Comparison of ENCODE assay signal across 11 mouse cellular contexts in the genomic region with DNA sequence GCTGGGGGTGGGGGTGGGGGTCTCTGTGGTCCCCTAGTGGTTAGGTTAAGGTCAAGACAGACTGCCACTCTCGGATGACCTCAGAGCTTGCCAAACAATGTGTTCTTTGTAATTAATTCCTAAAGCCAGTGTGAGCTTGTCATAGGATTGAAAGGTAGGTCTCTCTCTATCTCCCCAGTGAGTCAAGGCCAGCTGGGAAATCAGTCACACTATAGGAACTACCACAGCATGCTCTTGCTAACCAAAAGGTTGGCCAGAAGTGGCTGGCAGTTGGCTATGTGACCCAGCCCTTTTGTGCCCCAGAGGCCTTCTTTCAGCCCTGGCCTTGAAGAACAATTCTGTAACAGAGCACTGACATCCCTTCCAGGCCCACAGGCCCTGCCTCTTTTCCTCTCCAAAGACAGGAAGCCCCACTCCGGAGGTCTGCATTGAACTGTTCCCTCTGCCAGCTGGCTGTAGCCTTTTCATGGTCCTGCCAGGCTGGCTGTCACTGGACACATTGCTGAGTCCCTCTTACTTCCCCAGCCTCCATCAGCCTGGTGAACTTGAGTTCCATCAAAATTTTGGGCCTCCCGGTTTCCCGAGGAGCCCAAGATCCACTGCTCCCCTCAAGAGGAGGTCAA.
DNase-seq lines count a peak whose midpoint lies in the region; TF ChIP-seq lines count a peak whose summit lies in the region.
"Had no signal": no experiment of that assay in that cellular context is flagged by ENCODE, and none has a peak within 500 bp of the region (broad histone marks: within the 10 kb centered on the region; RNA-seq: fewer than 3 reads in every experiment).

No protein-coding gene starts in this region.

- no peak overlapping the region for H3K4me3 ChIP-seq in cerebellum, adult 2 months (replicated peaks; ENCODE audit: insufficient read depth, low read depth, low read length)
- no peak overlapping the region for H3K4me3 ChIP-seq in heart, embryonic 10.5 days
- no peak overlapping the region for H3K4me3 ChIP-seq in embryonic facial prominence, embryonic 10.5 days
- H3K4me3 ChIP-seq: embryonic facial prominence, embryonic 13.5 days had no signal

- H3K4me1 ChIP-seq in cerebellum, adult 2 months (ENCODE audit: control insufficient read depth, insufficient read depth, low read length): peaks cover 61% of the 10 kb centered on the region
- peaks cover 38% of the 10 kb centered on the region for H3K4me1 ChIP-seq in heart, embryonic 10.5 days
- H3K4me1 ChIP-seq in embryonic facial prominence, embryonic 10.5 days: peaks cover 41% of the 10 kb centered on the region

- no peaks in the 10 kb centered on the region for H3K27me3 ChIP-seq in cerebellum, adult 2 months (ENCODE audit: control insufficient read depth, insufficient read depth, low read length)
- no peaks in the 10 kb centered on the region for H3K27me3 ChIP-seq in heart, embryonic 10.5 days (ENCODE audit: insufficient read depth, poor library complexity, severe bottlenecking)
- H3K27me3 ChIP-seq in embryonic facial prominence, embryonic 10.5 days (replicated peaks; ENCODE audit: low read depth, poor library complexity, severe bottlenecking): no peaks in the 10 kb centered on the region
- H3K27me3 ChIP-seq: embryonic facial prominence, embryonic 13.5 days had no signal

- H3K9me3 ChIP-seq in heart, embryonic 10.5 days: no peaks in the 10 kb centered on the region
- no peaks in the 10 kb centered on the region for H3K9me3 ChIP-seq in embryonic facial prominence, embryonic 10.5 days
- H3K9me3 ChIP-seq: embryonic facial prominence, embryonic 13.5 days had no signal

- H3K27ac ChIP-seq in cerebellum, adult 2 months (ENCODE audit: insufficient read depth, low read length): no peak overlapping the region; the same call in 1 of the 2 replicates
- 0 out of 2 replicates have a peak overlapping the region, but pooled peaks have one; percentile 32 for H3K27ac ChIP-seq in heart, embryonic 10.5 days
- H3K27ac ChIP-seq in embryonic facial prominence, embryonic 10.5 days (replicated peaks): peak overlapping the region; percentile 51
- H3K27ac ChIP-seq: embryonic facial prominence, embryonic 13.5 days had no signal

- peaks cover 6% of the 10 kb centered on the region; the same call in 1 of the 2 replicates for H3K36me3 ChIP-seq in heart, embryonic 10.5 days
- peaks cover 11% of the 10 kb centered on the region for H3K36me3 ChIP-seq in embryonic facial prominence, embryonic 10.5 days (replicated peaks)

- WGBS in cerebellum, adult 2 months: 35% methylated on average over 4 of the region's 4 CpGs
- WGBS in heart, embryonic 10.5 days: 79% methylated on average over 4 of the region's 4 CpGs
- WGBS in embryonic facial prominence, embryonic 10.5 days: 63% methylated on average over 4 of the region's 4 CpGs

- DNase-seq in cerebellum, adult 2 months: peak; percentile 44 to 62
- no peak for DNase-seq in cerebellum, adult 9-10 months
- no peak for DNase-seq in heart, embryonic 10.5 days (ENCODE audit: low spot score)
- DNase-seq in heart, postnatal 36 days: no peak
- DNase-seq in left cerebral cortex, postnatal 4 days: peak; percentile 57
- no peak for DNase-seq in left cerebral cortex, postnatal 10 days (ENCODE audit: extremely low spot score in 1 of 2, low spot score in 2 of 2)
- no peak for DNase-seq in embryonic facial prominence, embryonic 10.5 days (ENCODE audit: low spot score)
- no peak for DNase-seq in thymus, postnatal 0 days (ENCODE audit: low spot score)
- DNase-seq: adrenal gland, postnatal 25 days; thymus, postnatal 14 days had no signal

- no peak for TF ChIP-seq CTCF in cerebellum, adult 2 months (IDR thresholded peaks at IDR 0.05; ENCODE audit: borderline replicate concordance, insufficient read depth, low read depth, low read length)

- intact Hi-C loops in heart, postnatal 36 days (cut with DNase I): no loop called here
- intact Hi-C loops in left cerebral cortex, postnatal 4 days (cut with DNase I): no loop called here
- intact Hi-C loops in left cerebral cortex, postnatal 10 days (cut with DNase I): no loop called here

- TF ChIP-seq POLR2A in cerebellum, adult 2 months (IDR thresholded peaks at IDR 0.05; ENCODE audit: borderline replicate concordance, insufficient read depth, low read length): no peak

Comparison
In these comparisons a context has a peak if more than half of its experiments do, and no peak if none do; other contexts are left out.
1. DNase-seq: peak in cerebellum, adult 2 months (2 of 2) and left cerebral cortex, postnatal 4 days (single experiment); none in cerebellum, adult 9-10 months (single experiment), heart, embryonic 10.5 days (single experiment), heart, postnatal 36 days (0 of 2), left cerebral cortex, postnatal 10 days (0 of 2), embryonic facial prominence, embryonic 10.5 days (single experiment) and thymus, postnatal 0 days (single experiment).